Mouse (Mus musculus): ENCODE data around the gene Nf1. TPM values are rescaled to one million over a fixed set of nuclear protein-coding genes. Genes with fewer than 3 reads are reported as not detected.

The Nf1 gene
- polyA plus RNA-seq, 1 experiment from 2014 or later = 5.6 TPM

DNA sequence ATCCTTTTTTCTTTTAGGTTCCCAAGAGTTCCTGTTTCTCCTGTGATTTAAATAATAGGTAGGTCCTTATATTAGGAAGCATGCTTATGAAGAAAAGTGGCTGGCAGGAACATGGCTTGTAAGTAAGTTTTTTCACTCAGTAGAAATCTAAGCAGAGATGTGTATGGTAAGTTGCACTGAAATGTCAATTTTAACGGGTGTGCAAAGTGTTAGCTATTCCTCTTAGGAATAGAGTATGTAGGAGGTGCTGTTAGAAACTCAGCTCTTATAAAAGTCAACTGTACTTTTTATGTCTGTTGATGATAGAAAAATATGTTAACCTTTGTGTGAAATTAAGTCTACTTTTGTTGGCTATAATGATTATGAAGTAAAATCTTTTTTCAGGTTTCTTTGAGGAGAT lies 128.6 kb downstream of the Nf1 start:
- Histone ChIP-seq H3K27ac (ENCODE audit: poor library complexity, severe bottlenecking) (no peak overlapping the region), H3K4me2 (no peak overlapping the region), H3K4me1 (replicated peaks) (0 out of 2 replicates have a peak, but pooled peaks cover 7% of the 10 kb centered on the region), H3K9ac (no peak overlapping the region), H3K4me3 (no peak overlapping the region), H3K27me3 (replicated peaks) (no peaks in the 10 kb centered on the region), H3K9me3 (replicated peaks) (no peaks in the 10 kb centered on the region), H3K36me3 (peaks cover 44% of the 10 kb centered on the region)
- WGBS = 81% methylated on average over 1 of the region's 1 CpGs
- no peak for ATAC-seq (ENCODE audit: insufficient number of reproducible peaks, low FRiP score)

- H3K4me3 ChIP-seq = no peak overlapping the region
- H3K4me1 ChIP-seq (replicated peaks) = no peaks in the 10 kb centered on the region
- H3K27me3 ChIP-seq (replicated peaks) = no peaks in the 10 kb centered on the region
- H3K9me3 ChIP-seq (replicated peaks) = no peaks in the 10 kb centered on the region
- H3K9ac ChIP-seq = no peak overlapping the region
- 91% methylated on average over 6 of the region's 6 CpGs for WGBS
- ATAC-seq (ENCODE audit: insufficient number of reproducible peaks, low FRiP score) = no peak
- H3K27ac ChIP-seq (ENCODE audit: poor library complexity, severe bottlenecking) = no peak overlapping the region
- peaks cover 26% of the 10 kb centered on the region for H3K36me3 ChIP-seq
- no peak overlapping the region for H3K4me2 ChIP-seq
Observed at GRCm38 (mm10) chr11:79483392-79483791, 143.9 kb downstream of the Nf1 start.

DNA sequence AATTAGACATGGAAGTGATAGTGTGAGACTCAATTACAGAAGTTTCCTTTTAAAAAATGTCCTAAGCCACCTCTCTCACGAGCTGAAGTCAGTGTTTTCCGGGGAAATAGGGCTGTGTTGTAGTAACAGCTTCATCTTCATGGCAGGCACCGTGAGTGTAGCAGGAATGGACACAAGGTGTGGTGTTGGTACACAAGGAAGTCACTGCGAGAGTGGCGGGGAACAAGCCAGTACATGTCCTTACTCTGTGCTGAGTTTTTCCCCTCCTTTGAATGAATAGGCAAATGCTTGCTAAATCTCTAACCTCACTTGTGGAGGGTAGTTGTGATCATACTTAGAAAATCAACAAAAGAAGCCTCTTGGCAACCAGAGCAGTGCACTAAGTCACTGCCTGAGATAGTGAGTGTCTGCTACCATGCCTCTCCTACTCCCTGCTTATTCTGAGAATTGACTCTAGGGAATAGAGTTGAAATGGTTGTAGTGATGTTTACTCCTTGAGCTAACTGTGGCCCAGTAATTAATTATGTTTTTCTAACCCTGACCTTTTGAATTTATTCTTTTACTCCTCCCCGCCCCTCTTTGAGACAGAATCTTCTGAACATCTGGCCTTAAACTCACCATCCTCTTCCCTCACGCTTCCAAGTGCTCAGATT lies 144.5 kb downstream of the Nf1 start:
- Histone ChIP-seq H3K27me3 (replicated peaks) (no peaks in the 10 kb centered on the region), H3K4me1 (replicated peaks) (no peaks in the 10 kb centered on the region), H3K9ac (no peak overlapping the region), H3K4me3 (no peak overlapping the region), H3K4me2 (no peak overlapping the region), H3K9me3 (replicated peaks) (no peaks in the 10 kb centered on the region), H3K27ac (ENCODE audit: poor library complexity, severe bottlenecking) (no peak overlapping the region), H3K36me3 (peaks cover 27% of the 10 kb centered on the region)
- WGBS = 80% methylated on average over 7 of the region's 7 CpGs
- ATAC-seq (ENCODE audit: insufficient number of reproducible peaks, low FRiP score) = no peak

GRCm38 (mm10) chr11:79484721-79485120 lies 145.2 kb downstream of the Nf1 start:
- Histone ChIP-seq H3K9me3 (replicated peaks) (no peaks in the 10 kb centered on the region), H3K36me3 (peaks cover 26% of the 10 kb centered on the region), H3K4me3 (no peak overlapping the region), H3K4me2 (no peak overlapping the region), H3K27ac (ENCODE audit: poor library complexity, severe bottlenecking) (no peak overlapping the region), H3K27me3 (replicated peaks) (no peaks in the 10 kb centered on the region), H3K9ac (no peak overlapping the region), H3K4me1 (replicated peaks) (no peaks in the 10 kb centered on the region)
- no peak for ATAC-seq (ENCODE audit: insufficient number of reproducible peaks, low FRiP score)

DNA sequence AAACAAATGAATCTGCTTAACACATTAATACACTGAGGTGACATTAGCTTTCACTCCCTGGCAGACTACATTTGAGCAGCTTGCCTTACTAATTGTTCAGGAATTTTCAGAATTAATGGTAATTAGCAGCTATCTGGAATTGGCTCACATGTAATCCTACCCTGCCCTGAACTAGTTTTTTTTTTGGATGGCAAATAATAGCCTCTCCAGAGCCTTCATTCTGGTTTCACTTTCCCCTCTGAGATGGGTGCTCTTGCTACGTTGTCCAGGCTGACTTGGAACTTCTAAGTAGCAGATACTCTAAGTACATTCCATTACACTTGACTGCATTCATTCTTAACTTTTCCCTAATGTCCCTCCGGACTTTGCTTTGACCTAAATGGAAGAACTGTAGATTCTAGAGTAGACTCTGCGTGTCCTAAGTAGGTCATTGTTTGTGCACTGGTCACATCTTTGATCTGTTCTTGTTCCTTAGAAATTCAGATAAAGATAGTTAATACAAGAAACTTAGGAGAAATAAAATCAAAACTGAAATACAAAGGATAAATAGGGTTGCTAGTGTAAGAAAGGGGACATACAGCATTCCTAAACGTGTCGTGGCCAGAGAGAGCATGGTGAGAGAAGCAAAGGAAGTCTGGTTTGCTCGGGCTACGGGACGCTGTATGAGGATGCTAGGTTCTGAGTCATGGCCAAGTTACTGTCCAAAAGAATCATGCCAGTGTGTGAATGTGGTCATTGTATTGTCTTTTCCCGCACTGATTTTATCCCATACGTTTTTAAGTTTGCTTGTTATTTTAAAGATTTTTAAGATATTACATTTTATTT lies 155.7 kb downstream of the Nf1 start:
- no peak overlapping the region for H3K4me2 ChIP-seq
- 68% methylated on average over 10 of the region's 10 CpGs for WGBS

DNA sequence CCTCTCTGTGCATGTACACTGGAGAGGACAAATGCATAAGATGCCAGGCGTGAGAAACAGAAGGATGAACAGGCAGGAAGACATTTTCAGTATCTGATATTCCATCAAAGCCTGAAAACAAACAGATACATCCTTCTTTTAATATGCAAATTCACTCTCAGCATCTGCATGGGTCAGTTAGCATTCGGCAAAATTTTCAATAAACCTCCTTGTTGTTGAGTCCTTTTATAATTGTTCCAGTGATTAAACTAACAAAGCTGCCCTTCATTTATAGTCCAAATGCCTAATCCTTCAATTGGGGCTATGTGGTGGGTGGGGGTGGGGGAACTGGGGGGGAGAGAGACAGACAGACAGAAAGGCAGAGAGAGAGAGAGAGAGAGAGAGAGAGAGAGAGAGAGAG lies 163.4 kb downstream of the Nf1 start:
- no peak overlapping the region for H3K27ac ChIP-seq (ENCODE audit: poor library complexity, severe bottlenecking)
- no peak for ATAC-seq (ENCODE audit: insufficient number of reproducible peaks, low FRiP score)

More for the DNA sequence above, 155.7 kb downstream of the Nf1 start:
- H3K4me1 ChIP-seq (replicated peaks) = 0 out of 2 replicates have a peak, but pooled peaks cover 9% of the 10 kb centered on the region
- H3K9ac ChIP-seq = no peak overlapping the region
- no peak for ATAC-seq (ENCODE audit: insufficient number of reproducible peaks, low FRiP score)
- peaks cover 10% of the 10 kb centered on the region for H3K36me3 ChIP-seq
- no peaks in the 10 kb centered on the region for H3K9me3 ChIP-seq (replicated peaks)
- no peak overlapping the region for H3K27ac ChIP-seq (ENCODE audit: poor library complexity, severe bottlenecking)
- H3K27me3 ChIP-seq (replicated peaks) = no peaks in the 10 kb centered on the region
- H3K4me3 ChIP-seq = no peak overlapping the region

GRCm38 (mm10) chr11:79503845-79504244 lies 164.4 kb downstream of the Nf1 start, which contains the start of gene Omg:
Gene Omg (minus strand): TSS chr11:79504084.
- H3K9me3 ChIP-seq (replicated peaks) = no peaks in the 10 kb centered on the region
- no peak for ATAC-seq (ENCODE audit: insufficient number of reproducible peaks, low FRiP score)
- H3K27ac ChIP-seq (ENCODE audit: poor library complexity, severe bottlenecking) = no peak within 1 kb of the TSS
- no peaks in the 10 kb centered on the region for H3K27me3 ChIP-seq (replicated peaks)
- no peak within 1 kb of the TSS for H3K4me3 ChIP-seq
- no peaks in the 10 kb centered on the region for H3K36me3 ChIP-seq
- H3K4me2 ChIP-seq = no peak within 1 kb of the TSS
- no peak within 1 kb of the TSS for H3K9ac ChIP-seq
- no peaks in the 10 kb centered on the region for H3K4me1 ChIP-seq (replicated peaks)
- 60% methylated on average over 8 of the region's 8 CpGs for WGBS

More for the DNA sequence above, 163.4 kb downstream of the Nf1 start:
- no peak overlapping the region for H3K4me3 ChIP-seq
- no peaks in the 10 kb centered on the region for H3K9me3 ChIP-seq (replicated peaks)
- H3K4me2 ChIP-seq = no peak overlapping the region
- WGBS = 68% methylated on average over 2 of the region's 2 CpGs
- no peaks in the 10 kb centered on the region for H3K36me3 ChIP-seq
- no peaks in the 10 kb centered on the region for H3K27me3 ChIP-seq (replicated peaks)
- no peaks in the 10 kb centered on the region for H3K4me1 ChIP-seq (replicated peaks)
- no peak overlapping the region for H3K9ac ChIP-seq

DNA sequence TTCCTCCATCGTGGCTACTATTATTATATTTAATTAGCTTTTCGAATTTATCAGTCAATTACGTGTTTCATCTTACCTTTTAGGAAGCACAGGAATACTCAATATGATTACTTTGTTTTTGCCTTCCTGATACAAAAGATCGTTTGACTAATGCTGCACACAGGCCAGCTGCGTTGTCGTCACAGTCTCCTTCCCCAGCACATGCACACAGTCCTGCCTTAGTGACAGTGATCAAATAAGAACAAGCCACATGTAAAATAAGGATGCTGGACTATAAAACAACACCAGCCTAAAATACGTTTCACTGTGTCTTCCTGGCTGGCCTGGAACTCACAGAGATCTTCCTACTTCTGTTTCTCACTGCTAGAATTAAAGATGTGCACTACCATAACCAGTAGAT lies 165.0 kb downstream of the Nf1 start:
- H3K27me3 ChIP-seq (replicated peaks) = no peaks in the 10 kb centered on the region
- no peaks in the 10 kb centered on the region for H3K36me3 ChIP-seq
- no peak overlapping the region for H3K27ac ChIP-seq (ENCODE audit: poor library complexity, severe bottlenecking)
- H3K4me2 ChIP-seq = no peak overlapping the region
- H3K4me1 ChIP-seq (replicated peaks) = no peaks in the 10 kb centered on the region
- H3K9me3 ChIP-seq (replicated peaks) = no peaks in the 10 kb centered on the region
- 85% methylated on average over 7 of the region's 7 CpGs for WGBS
- H3K9ac ChIP-seq = no peak overlapping the region
- H3K4me3 ChIP-seq = no peak overlapping the region
- no peak for ATAC-seq (ENCODE audit: insufficient number of reproducible peaks, low FRiP score)

DNA sequence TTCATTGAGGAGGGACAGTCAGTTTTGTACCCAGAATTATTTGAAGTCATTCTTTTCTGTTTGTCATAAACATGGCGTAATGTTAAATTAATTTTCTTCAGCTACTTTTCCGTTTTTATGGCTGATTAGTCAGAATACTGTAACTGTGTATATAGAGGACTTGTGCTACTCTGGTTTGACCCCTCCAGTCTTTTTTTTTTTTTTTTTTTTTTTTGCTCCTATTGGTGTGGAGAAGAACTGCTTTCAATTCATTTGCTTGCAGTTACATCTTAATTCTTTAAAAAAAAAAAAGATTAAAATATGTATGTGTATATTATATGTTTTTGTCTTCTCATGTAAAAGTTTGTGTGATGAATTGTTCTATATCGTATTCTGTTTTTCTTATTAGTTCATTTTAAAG lies 172.5 kb downstream of the Nf1 start:
- Histone ChIP-seq H3K4me1 (replicated peaks) (no peaks in the 10 kb centered on the region), H3K4me3 (no peak overlapping the region), H3K27me3 (replicated peaks) (no peaks in the 10 kb centered on the region), H3K4me2 (no peak overlapping the region), H3K9me3 (replicated peaks) (no peaks in the 10 kb centered on the region), H3K27ac (ENCODE audit: poor library complexity, severe bottlenecking) (no peak overlapping the region), H3K36me3 (0 out of 2 replicates have a peak, but pooled peaks cover 6% of the 10 kb centered on the region), H3K9ac (no peak overlapping the region)
- 93% methylated on average over 3 of the region's 3 CpGs for WGBS
- ATAC-seq (ENCODE audit: insufficient number of reproducible peaks, low FRiP score) = no peak

DNA sequence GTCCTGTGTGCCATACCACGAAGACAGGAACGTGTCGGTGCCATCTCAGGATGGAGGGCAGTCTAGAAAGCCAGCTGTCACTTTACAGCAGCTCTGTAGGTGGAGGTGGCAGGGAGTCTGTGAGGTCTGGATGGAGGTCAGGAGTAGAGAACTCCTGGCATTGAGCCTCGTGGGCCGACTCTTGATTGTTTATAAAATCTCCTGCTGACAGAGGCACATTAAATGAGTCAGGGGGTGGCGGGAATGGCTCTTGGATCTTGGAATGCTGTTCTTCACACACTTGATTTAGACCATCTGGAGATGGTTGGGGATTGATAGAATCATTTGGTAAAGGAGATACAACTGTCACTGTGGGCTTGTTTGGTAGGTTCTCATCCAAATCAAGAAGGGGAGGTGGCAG lies 175.8 kb downstream of the Nf1 start:
- no peaks in the 10 kb centered on the region for H3K4me1 ChIP-seq (replicated peaks)
- ATAC-seq (ENCODE audit: insufficient number of reproducible peaks, low FRiP score) = no peak
- no peaks in the 10 kb centered on the region for H3K9me3 ChIP-seq (replicated peaks)
- no peak overlapping the region for H3K4me2 ChIP-seq
- 0 out of 2 replicates have a peak, but pooled peaks cover 6% of the 10 kb centered on the region for H3K36me3 ChIP-seq
- no peak overlapping the region for H3K9ac ChIP-seq
- WGBS = 74% methylated on average over 6 of the region's 6 CpGs
- no peak overlapping the region for H3K4me3 ChIP-seq
- H3K27ac ChIP-seq (ENCODE audit: poor library complexity, severe bottlenecking) = no peak overlapping the region
- no peaks in the 10 kb centered on the region for H3K27me3 ChIP-seq (replicated peaks)

GRCm38 (mm10) chr11:79515798-79516197 lies 176.3 kb downstream of the Nf1 start:
- no peak overlapping the region for H3K27ac ChIP-seq (ENCODE audit: poor library complexity, severe bottlenecking)
- H3K27me3 ChIP-seq (replicated peaks) = no peaks in the 10 kb centered on the region
- H3K36me3 ChIP-seq = 0 out of 2 replicates have a peak, but pooled peaks cover 6% of the 10 kb centered on the region
- no peak overlapping the region for H3K4me3 ChIP-seq
- WGBS = 95% methylated on average over 2 of the region's 2 CpGs
- H3K9ac ChIP-seq = no peak overlapping the region
- no peaks in the 10 kb centered on the region for H3K9me3 ChIP-seq (replicated peaks)
- H3K4me2 ChIP-seq = no peak overlapping the region
- no peaks in the 10 kb centered on the region for H3K4me1 ChIP-seq (replicated peaks)
- no peak for ATAC-seq (ENCODE audit: insufficient number of reproducible peaks, low FRiP score)

All from heart, embryonic 12.5 days (tissue).